In genomic region chr19:43659632-43660031, GRCm38 (mm10) we compare ENCODE assay signal across 18 mouse cellular contexts. TPM values are rescaled to one million over a fixed set of nuclear protein-coding genes. Genes with fewer than 3 reads are reported as not detected.
A peak's percentile ranks its signal among the peaks of the same experiment; 100 is the strongest.
DNase-seq lines count a peak whose midpoint lies in the region; ATAC-seq lines count a peak whose summit lies in the region.
"Had no signal": no experiment of that assay in that cellular context is flagged by ENCODE, and none has a peak within 500 bp of the region (broad histone marks: within the 10 kb centered on the region; RNA-seq: fewer than 3 reads in every experiment).

No protein-coding gene starts in this region.

- peak; percentile 53 for DNase-seq in adrenal gland, adult 2 months
- no peak for DNase-seq in adrenal gland, postnatal 4 days (ENCODE audit: low spot score in 2 of 2)
- peak; percentile 29 for DNase-seq in kidney, postnatal 14 days
- DNase-seq in kidney, postnatal 36 days = no peak
- no peak for DNase-seq in T-cell, adult 2 months (ENCODE audit: low spot score)
- no peak for DNase-seq in embryo, embryonic 10 days (ENCODE audit: low spot score)
- DNase-seq: cerebellum, adult 11 months; cerebellum, adult 8-10 months; cerebellum, postnatal 14 days; gastrocnemius, postnatal 14 days had no signal

- peak; percentile 30; the same call in 1 of the 2 replicates for ATAC-seq in common myeloid progenitor, adult 5-6 weeks (replicated peaks; ENCODE audit: low read depth, poor library complexity, severe bottlenecking)
- ATAC-seq: forebrain, embryonic 16.5 days; intestine, embryonic 16.5 days had no signal

RNA-seq across cellular contexts. Expression of gene Slc25a28, which starts 15.0 kb away (rescaled TPM):
- total RNA-seq in adrenal gland, adult 2 months (2021) = 10 to 100 TPM; 62.3 to 73.1 TPM
- 93.6 and 111 TPM in 2 replicates for polyA plus RNA-seq in adrenal gland, adult 2 months (2012; rRNA removed)
- total RNA-seq in adrenal gland, postnatal 4 days (2021) = 10 to 100 TPM; 82.6 to 93.9 TPM
- 32.9 and 38.3 TPM in 2 replicates for total RNA-seq in common myeloid progenitor, adult 5-6 weeks (2017)

RNA-seq across cellular contexts. Expression of gene Entpd7, which starts 29.8 kb away (rescaled TPM):
- 10 to 100 TPM; 16.3 to 20.0 TPM for total RNA-seq in adrenal gland, adult 2 months (2021)
- 3.6 and 4.0 TPM in 2 replicates for polyA plus RNA-seq in adrenal gland, adult 2 months (2012; rRNA removed)
- 10 to 100 TPM; 20.9 to 24.6 TPM for total RNA-seq in adrenal gland, postnatal 4 days (2021)
- 4.8 and 5.2 TPM in 2 replicates for total RNA-seq in common myeloid progenitor, adult 5-6 weeks (2017)

RNA-seq across cellular contexts. Expression of gene Nkx2-3, which starts 47.5 kb away (rescaled TPM):
- not detected for total RNA-seq in adrenal gland, adult 2 months (2021)
- polyA plus RNA-seq in adrenal gland, adult 2 months (2012; rRNA removed) = not detected in 2 replicates
- under 1 TPM in 1 of 2 experiments, not detected in 1; 0.28 TPM for total RNA-seq in adrenal gland, postnatal 4 days (2021)
- total RNA-seq in common myeloid progenitor, adult 5-6 weeks (2017) = 0.64 and 2.5 TPM in 2 replicates
- total RNA-seq: gastrocnemius, postnatal 14 days; heart, adult 8-10 months; heart, postnatal 25 days had no signal
- polyA plus RNA-seq: cortical plate, adult 2 months; heart, embryonic 12.5 days; heart, embryonic 16.5 days had no signal

Comparison
In these comparisons a context has a peak if more than half of its experiments do, and no peak if none do; other contexts are left out.
1. DNase-seq: peak in adrenal gland, adult 2 months (single experiment) and kidney, postnatal 14 days (single experiment); none in adrenal gland, postnatal 4 days (0 of 2), kidney, postnatal 36 days (0 of 2), T-cell, adult 2 months (single experiment) and embryo, embryonic 10 days (single experiment).